Mouse (Mus musculus): ENCODE measurements at regions not wholly inside any gene's neighbourhood (a gene's known extent, or its start where the extent isn't known, plus 50 kb on each side); places are given as distances from the start of the nearest gene placed in this dataset.

GRCm38 (mm10) chr2:169524429-169524828 lies 63.1 kb downstream of the Gm11011 start:
- no peak for DNase-seq (ENCODE audit: low spot score in 2 of 2)

DNA sequence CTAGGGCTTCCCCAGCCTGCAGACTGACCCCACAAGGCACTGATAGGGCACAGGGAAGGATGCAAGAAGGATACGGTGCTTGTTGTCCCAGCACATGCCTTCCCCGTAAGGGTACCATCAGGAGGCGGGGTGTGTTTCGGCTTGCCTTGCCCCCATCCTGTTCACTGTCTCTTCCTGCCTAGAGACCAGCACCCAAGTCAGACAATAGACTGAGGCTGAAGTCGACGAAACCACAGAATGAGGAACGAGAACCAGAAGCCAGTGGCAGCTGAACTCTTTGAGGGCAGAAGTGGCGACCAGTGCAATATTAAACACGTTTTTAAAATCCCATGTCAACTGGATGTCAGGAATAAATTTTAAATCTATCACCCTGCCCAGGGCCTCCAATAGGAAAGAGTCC lies 67.6 kb downstream of the Gm11011 start:
- no peak for DNase-seq (ENCODE audit: low spot score in 2 of 2)

DNA sequence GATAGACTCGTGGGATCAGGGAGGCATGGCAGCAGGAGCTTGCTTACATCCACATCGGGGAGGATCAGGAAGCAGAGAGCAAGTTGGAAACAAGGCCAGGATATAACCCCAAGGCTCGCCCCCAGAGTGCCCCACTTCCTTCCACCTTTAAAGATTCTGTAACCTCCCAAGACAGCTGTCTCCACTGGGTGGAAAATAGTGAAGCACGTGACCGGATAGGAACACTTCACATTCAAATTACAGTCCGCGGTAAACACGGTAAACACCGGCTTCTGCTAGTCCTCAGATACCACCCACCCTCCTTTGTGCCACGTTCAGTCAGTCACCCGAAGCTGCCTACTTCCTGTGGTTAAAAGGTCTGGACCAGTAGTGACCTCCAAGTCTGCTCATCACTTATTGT lies 72.2 kb downstream of the Gm11011 start:
- no peak for DNase-seq (ENCODE audit: low spot score in 2 of 2)

- DNase-seq (ENCODE audit: low spot score in 2 of 2), result no peak
Measured at GRCm38 (mm10) chr2:169510741-169511140, 76.8 kb downstream of the Gm11011 start.

DNA sequence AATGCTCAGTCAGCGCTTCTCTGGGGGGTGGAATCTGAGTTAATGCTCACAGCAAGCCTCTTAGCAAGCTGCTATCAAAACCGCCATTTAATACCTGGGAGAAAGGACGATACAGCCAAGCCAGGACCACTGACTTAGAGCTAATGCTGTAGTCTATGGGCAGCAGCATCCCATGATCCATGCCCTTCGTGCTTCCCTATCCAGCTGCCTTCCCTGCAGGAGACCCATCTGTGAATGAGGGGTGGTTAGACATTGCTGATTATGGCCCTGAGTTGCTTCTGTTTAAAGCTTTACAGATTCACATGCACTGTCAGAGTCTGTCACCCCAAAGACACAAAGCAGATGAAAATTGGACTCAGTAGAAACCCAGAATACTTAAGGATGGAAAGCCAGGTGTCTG lies 78.1 kb downstream of the Gm11011 start:
- no peak for DNase-seq (ENCODE audit: low spot score in 2 of 2)

DNA sequence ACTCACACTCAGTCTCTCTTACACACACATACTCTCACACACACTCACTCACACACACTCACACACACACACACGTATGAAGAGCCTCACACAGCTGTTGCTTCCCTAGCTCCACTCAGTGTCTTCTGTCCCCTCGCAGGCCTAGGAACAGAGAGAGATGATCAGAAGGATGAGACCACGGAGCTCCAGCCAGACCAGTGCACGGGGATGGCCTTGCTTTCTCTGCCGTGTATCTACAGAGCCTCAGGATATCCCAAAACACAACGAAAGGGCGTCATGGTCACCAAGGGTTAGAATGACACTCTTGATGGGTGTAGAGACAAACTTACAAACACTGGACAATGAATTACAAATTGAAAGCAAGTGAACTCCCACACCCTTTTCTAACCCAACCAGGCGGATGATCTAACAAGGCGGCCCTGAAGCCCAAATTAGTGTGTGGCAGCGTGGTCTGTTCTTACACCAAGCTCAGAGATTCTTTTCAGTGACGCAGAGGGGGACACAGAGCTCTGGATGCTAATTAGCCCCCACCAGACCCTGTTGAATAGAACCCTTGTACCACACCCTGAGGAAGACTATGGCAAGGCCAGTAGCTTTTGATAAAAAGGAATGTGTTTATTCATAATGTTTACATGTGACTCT lies 83.0 kb downstream of the Gm11011 start:
- no peak for DNase-seq (ENCODE audit: low spot score in 2 of 2)

- DNase-seq (ENCODE audit: low spot score in 2 of 2), result no peak
Measured at GRCm38 (mm10) chr2:169503598-169503958, 84.0 kb downstream of the Gm11011 start.

DNA sequence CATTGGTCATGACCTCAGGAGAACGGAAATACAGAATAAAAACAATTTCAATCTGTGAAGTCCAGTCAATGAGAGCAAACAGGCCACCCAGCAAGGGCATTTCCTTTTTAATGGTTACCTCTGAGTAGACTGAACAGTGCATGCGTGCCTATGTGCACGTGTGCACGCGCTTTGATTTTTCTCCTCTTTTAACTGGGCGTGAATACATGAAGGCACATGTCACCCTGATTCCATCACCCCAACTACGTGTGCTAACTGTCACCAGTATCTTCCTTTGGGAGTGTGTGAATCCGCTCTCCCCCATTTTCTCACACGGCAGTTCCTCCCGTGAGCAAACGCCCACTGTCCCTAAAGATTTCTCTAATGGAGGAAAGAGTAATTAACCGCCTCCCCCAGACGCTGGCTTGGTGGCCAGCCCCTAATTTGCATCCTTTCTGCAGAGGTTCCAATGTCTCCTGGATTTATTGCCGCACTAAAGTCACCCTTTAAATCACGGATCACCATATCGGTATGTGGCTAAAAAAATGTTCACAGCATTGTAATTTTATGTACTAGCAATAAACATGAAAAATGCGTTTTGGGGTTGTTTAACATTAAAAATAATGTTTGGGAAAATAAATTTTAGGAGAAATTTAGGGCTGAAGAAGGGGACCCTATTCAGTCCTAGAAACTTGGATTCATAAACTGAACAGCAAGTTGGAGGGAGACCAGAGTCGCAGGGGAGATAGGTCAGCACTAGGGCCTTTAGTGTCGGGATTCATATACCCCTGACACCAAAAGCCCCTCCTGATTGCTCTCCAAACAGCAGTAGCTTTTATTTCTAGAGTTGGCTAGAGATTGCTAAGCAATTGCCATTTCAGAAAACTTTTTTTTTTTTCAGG lies 84.6 kb downstream of the Gm11011 start:
- DNase-seq (ENCODE audit: low spot score in 2 of 2), result no peak

- no peak for DNase-seq (ENCODE audit: low spot score in 2 of 2)
Measured at GRCm38 (mm10) chr2:169501736-169502340, 85.7 kb downstream of the Gm11011 start.

DNA sequence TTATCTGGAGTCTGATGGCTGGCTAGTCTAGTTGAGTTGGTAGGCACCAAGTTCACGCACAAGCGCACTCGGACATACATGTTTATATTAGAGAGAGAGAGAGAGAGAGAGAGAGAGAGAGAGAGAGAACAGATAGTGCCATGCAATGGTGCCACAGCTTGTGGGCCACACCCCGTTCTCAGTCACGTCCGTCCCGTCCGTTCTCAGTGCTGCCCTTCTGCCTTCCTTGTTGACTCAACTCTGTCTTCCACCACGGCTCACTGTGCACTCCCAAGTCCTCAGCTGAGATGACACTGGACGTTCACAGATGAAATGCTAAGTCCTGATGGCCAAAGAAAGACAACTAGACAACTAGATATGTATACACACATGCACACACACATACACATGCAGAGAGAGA lies 92.2 kb downstream of the Gm11011 start:
- DNase-seq (ENCODE audit: low spot score in 2 of 2), result no peak

- DNase-seq (ENCODE audit: low spot score in 2 of 2), result no peak
Measured at GRCm38 (mm10) chr2:169494503-169495311, 92.8 kb downstream of the Gm11011 start.

DNA sequence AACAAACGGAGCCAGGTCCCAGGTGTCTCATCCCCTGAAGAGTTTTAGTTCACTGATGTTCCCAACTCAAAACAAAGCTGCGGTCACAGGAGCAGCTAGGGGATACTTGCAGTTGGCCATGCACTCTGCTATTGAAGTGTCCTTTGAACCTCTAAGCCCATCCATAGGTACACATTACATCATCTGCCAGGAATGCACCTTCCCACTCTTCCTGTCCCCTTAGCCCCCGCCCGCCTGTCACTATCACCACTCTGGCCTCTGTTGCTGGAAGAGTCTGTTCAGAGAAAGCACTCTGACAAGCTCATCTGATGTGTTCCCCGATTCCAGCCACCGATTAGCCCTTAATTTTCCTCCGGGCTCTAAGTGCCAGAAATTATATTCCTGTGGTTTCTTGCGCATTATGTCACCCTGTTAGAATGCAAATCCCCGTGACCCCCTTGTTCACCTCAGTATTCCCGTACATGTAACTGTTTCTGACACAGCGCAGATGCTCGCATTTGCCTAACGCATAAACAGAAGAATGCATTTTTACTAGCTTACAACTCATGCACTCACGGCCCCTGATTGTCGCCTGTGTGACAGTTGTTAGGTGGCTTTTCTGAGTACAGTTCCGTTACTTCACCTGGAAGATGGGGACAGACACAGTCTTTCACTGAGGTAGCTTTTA lies 93.8 kb downstream of the Gm11011 start:
- DNase-seq (ENCODE audit: low spot score in 2 of 2), result no peak

GRCm38 (mm10) chr2:169483934-169484333 lies 103.6 kb downstream of the Gm11011 start:
- DNase-seq (ENCODE audit: low spot score in 2 of 2), result no peak

DNA sequence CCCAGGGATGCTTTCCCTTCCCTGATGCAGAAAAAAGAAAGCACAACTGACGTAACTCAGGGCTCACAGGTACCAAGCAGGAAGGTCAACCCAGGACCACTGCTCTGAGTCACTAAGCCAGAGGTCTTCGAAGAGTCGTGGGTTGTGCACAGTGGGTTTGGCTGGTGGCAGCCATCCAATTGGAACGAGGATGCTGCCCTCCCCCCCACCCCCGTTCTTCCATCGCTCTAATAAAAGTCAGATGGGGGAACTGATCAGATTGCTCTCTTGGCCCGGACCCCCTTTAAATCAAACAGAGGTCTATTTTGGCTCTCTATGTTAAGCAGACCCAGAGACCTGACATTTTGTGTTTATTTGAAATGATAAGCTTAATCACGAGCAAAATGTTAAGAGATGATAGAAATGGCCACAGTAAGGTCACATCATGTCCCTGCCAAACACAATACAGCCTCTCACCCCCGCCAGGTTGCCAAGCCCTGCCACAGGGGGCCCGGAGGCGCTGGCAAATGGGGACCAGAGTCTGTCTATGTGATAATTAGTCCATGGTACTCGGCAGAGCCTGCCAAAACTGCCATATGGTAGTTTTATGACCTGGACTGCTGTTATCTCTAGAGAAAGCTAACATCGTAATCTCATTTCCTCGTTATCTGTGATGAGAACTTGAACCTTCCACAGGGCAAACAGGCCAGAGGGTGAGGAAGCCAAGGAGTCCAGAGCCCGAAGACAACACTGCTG lies 105.6 kb downstream of the Gm11011 start:
- DNase-seq (ENCODE audit: low spot score in 2 of 2), result peak in 1 of 2 experiments; percentile 36

DNA sequence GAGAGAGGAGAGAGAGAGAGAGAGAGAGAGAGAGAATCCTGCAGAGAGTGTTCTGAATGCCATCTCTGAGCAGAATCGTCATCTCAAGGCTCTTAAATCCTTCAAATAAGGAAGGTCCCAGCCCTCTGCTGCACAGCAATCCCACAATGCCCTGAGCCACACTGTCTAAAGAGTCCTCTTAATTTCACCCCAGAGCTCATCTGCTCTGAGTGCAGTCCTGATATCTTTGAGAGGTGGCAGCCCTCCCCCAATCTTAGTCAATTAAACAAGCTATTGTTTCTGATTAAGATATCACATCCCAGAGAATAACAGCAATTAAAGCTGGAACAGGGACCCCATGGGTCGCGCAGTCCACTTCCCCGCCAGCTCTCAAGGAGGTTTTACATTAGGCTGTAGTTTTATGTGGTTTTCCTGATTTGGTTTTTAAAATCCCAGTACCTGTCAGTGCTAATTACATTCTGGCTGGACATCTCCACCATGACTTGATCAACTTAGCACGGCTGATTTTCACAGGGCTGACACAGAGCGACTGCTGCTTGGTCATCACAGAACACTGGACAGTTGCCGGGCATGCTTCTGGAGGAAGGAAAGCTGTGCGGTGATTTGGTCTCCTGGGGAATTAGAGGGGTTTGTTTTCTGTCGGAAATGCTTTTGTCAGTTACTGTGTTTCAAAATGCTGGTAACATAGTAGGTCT lies 113.0 kb downstream of the Gm11011 start:
- no peak for DNase-seq (ENCODE audit: low spot score in 2 of 2)

- DNase-seq (ENCODE audit: low spot score in 2 of 2), result no peak
Measured at GRCm38 (mm10) chr2:169469538-169469937, 118.0 kb downstream of the Gm11011 start.

GRCm38 (mm10) chr2:169467621-169468020 lies 119.9 kb downstream of the Gm11011 start:
- no peak for DNase-seq (ENCODE audit: low spot score in 2 of 2)

DNA sequence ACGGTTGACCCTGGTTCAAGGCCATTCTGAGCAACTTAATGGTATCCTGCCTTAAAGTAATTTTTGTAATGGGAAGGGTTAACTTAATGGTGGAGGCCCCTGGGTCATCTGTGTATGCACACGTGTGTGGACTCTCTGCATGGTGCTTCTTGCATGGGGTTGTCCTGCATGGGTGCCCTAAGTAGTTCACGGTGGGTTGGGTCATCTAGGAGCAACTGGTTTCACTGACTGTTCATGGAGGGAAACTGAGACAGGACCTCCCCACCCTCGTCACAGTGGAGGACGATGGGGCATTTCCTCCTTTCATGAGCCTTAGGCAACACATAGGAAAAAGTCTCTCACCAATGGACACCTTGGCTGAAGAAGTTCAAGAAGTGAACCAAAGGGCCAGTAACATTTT lies 123.4 kb downstream of the Gm11011 start:
- no peak for DNase-seq (ENCODE audit: low spot score in 2 of 2)

DNA sequence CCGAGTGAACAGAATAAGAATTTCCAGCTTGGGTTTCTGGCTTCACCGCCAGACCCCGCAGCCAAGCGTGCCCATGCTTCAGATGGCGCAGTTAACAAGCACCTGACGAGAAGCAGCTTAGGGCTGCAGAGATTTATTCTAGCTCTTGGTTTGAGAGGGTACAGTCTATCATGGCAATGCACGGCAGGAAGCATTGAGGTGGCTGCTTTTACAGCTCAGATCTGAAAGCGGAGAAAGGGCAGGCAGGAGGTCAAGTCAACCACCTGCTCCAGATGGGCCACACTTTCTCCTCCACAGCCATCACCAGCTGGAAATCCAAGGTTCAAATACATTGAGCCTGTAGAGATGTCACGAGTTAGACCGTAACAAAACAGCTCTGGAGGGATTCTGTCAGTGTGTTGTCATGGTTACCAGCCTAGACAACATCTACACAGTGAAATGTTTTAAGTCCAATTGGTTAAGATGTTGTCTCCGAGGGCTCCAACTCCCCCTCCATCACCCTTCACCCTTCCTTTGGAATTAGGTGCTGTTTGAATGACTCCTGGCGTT lies 126.0 kb downstream of the Gm11011 start:
- DNase-seq (ENCODE audit: low spot score in 2 of 2), result no peak

Measured in layer of hippocampus, postnatal 10 days (tissue).